In genomic region chr13:98454224-98454967, GRCm38 (mm10) we compare ENCODE assay signal across 33 mouse cellular contexts. TPM values are rescaled to one million over a fixed set of nuclear protein-coding genes. Genes with fewer than 3 reads are reported as not detected.
DNase-seq lines count a peak whose midpoint lies in the region; ATAC-seq lines count a peak whose summit lies in the region.
"Had no signal": no experiment of that assay in that cellular context is flagged by ENCODE, and none has a peak within 500 bp of the region (broad histone marks: within the 10 kb centered on the region; RNA-seq: fewer than 3 reads in every experiment).

No protein-coding gene starts in this region.

- no peak overlapping the region for H3K27ac ChIP-seq in kidney, embryonic 16.5 days (ENCODE audit: low read length)
- H3K27ac ChIP-seq: embryonic facial prominence, embryonic 10.5 days; embryonic facial prominence, embryonic 13.5 days; forebrain, embryonic 12.5 days; forebrain, embryonic 15.5 days; heart, adult 2 months; heart, embryonic 15.5 days; hindbrain, embryonic 14.5 days; hindbrain, postnatal 0 days had no signal

- H3K9ac ChIP-seq in kidney, embryonic 16.5 days (replicated peaks; ENCODE audit: low read length) = no peak overlapping the region
- H3K9ac ChIP-seq: embryonic facial prominence, embryonic 13.5 days; forebrain, embryonic 12.5 days; forebrain, embryonic 15.5 days; heart, embryonic 12.5 days; heart, embryonic 15.5 days; hindbrain, embryonic 14.5 days had no signal

- H3K4me1 ChIP-seq in kidney, embryonic 16.5 days (ENCODE audit: insufficient read depth, low read length) = no peaks in the 10 kb centered on the region
- H3K4me1 ChIP-seq: embryonic facial prominence, embryonic 10.5 days; embryonic facial prominence, embryonic 13.5 days; forebrain, embryonic 12.5 days; forebrain, embryonic 15.5 days; heart, embryonic 12.5 days; heart, embryonic 15.5 days had no signal

- H3K36me3 ChIP-seq in kidney, embryonic 16.5 days (ENCODE audit: insufficient read depth, low read length) = no peaks in the 10 kb centered on the region
- H3K36me3 ChIP-seq: embryonic facial prominence, embryonic 10.5 days; embryonic facial prominence, embryonic 13.5 days; forebrain, embryonic 12.5 days; forebrain, embryonic 15.5 days; G1E; heart, embryonic 12.5 days; heart, embryonic 15.5 days had no signal

- H3K4me3 ChIP-seq in kidney, embryonic 16.5 days (ENCODE audit: low read length) = no peak overlapping the region
- H3K4me3 ChIP-seq: embryonic facial prominence, embryonic 10.5 days; embryonic facial prominence, embryonic 13.5 days; erythroblast, embryonic 14.5 days; forebrain, embryonic 12.5 days; forebrain, embryonic 15.5 days; heart, adult 2 months; heart, embryonic 12.5 days; heart, embryonic 15.5 days had no signal

- peak; percentile 57; the same call in 1 of the 2 replicates for ATAC-seq in kidney, embryonic 16.5 days (ENCODE audit: low FRiP score, low TSS enrichment)
- ATAC-seq: forebrain, embryonic 15.5 days; hindbrain, postnatal 0 days; inflammation-experienced regulatory T-cells, adult 6 months; Patski had no signal

- WGBS in kidney, embryonic 16.5 days = 46% methylated on average over 12 of the region's 12 CpGs

- no peak overlapping the region for H3K4me2 ChIP-seq in kidney, embryonic 16.5 days (replicated peaks; ENCODE audit: low read depth, low read length)
- H3K4me2 ChIP-seq: embryonic facial prominence, embryonic 13.5 days; forebrain, embryonic 12.5 days; forebrain, embryonic 15.5 days; heart, embryonic 12.5 days; heart, embryonic 15.5 days; hindbrain, embryonic 14.5 days had no signal

- intact Hi-C loops in heart, postnatal 14 days (cut with DNase I) = no loop called here

- H3K27me3 ChIP-seq in kidney, embryonic 16.5 days (ENCODE audit: insufficient read depth, low read length) = no peaks in the 10 kb centered on the region
- H3K27me3 ChIP-seq: CH12.LX; embryonic facial prominence, embryonic 13.5 days; forebrain, embryonic 12.5 days; forebrain, embryonic 15.5 days; heart, embryonic 12.5 days; heart, embryonic 15.5 days; Patski had no signal

- peak; percentile 71 for DNase-seq in heart, adult 11 months
- no peak for DNase-seq in heart, postnatal 14 days
- DNase-seq in kidney, adult 11 months = no peak
- DNase-seq in kidney, postnatal 14 days = peak; percentile 10
- DNase-seq in kidney, postnatal 25 days = no peak
- DNase-seq: adrenal gland, postnatal 10 days; adrenal gland, postnatal 36 days; B cell, adult 2 months; cerebellum, adult 11 months; cerebellum, adult 2 months; cerebellum, adult 9-11 months; cerebellum, postnatal 36 days; embryo, embryonic 11 days; gastrocnemius, postnatal 25 days; heart, adult 2 months; heart, postnatal 10 days; heart, postnatal 4 days had no signal

- H3K9me3 ChIP-seq in kidney, embryonic 16.5 days (ENCODE audit: low read length) = peaks cover 12% of the 10 kb centered on the region
- H3K9me3 ChIP-seq: forebrain, embryonic 15.5 days had no signal

RNA-seq across cellular contexts. Expression of gene Gm10320, which starts 37.4 kb away (rescaled TPM):
- not detected for total RNA-seq in heart, postnatal 14 days (2021)
- polyA plus RNA-seq in kidney, embryonic 16.5 days (2015; fragmentation: Nextera tagmentation; extraction: Ambion mirVana) = 1.8 and 2.5 TPM in 2 replicates
- total RNA-seq: adrenal gland, adult 18-20 months; gastrocnemius, adult 8-10 months; gastrocnemius, postnatal 25 days; heart, adult 2 months; heart, postnatal 10 days; heart, postnatal 4 days had no signal

Comparison
In these comparisons a context has a peak if more than half of its experiments do, and no peak if none do; other contexts are left out.
1. DNase-seq: peak in heart, adult 11 months (single experiment) and kidney, postnatal 14 days (single experiment); none in heart, postnatal 14 days (0 of 2), kidney, adult 11 months (single experiment) and kidney, postnatal 25 days (0 of 2).